Mouse (Mus musculus) liver, embryonic 14.5 days (tissue): Measurements from ENCODE around the gene Gm1604a. TPM values are rescaled to one million over a fixed set of nuclear protein-coding genes. Genes with fewer than 3 reads are reported as not detected.
"Not testable (repeated sequence)": the region's sequence is repeated elsewhere in the genome, so short reads cannot be mapped to it uniquely, and the experiment has no call there.

Source experiments
- ATAC-seq: fragments of 200-750 bp; cut with Nextera tagmentation; 2 replicates; pipeline ENCODE4 v1.8.0; 2017; ENCODE audit warnings: moderate number of reproducible peaks, mild to moderate bottlenecking, moderate library complexity; ENCODE audit not compliant: insufficient read depth
- DNase-seq, 3 experiments: peaks; one replicate each; pipeline ENCODE4 v3.0.0-alpha.2; 2012 to 2013; ENCODE audit warnings: low read depth in 3 of 3, low spot score in 3 of 3
- H3K27ac ChIP-seq: fragments of 300-500 bp; sonication (generic); 2 replicates; pipeline ENCODE4 v1.5.1; 2014; ENCODE audit warnings: moderate library complexity, mild to moderate bottlenecking, control low read depth, inconsistent platforms
- H3K27me3 ChIP-seq: fragments of 300-500 bp; sonication (generic); 2 replicates; pipeline ENCODE4 v1.6.1; 2014; ENCODE audit warnings: mild to moderate bottlenecking, low read length, moderate library complexity; ENCODE audit not compliant: control insufficient read depth, insufficient read depth
- H3K36me3 ChIP-seq: fragments of 300-500 bp; sonication (generic); replicated peaks from 2 replicates; pipeline ENCODE4 v1.6.1; 2014; ENCODE audit warnings: low read depth; ENCODE audit not compliant: control insufficient read depth, insufficient read depth
- H3K4me1 ChIP-seq, 2 experiments: fragments of 200-500 bp in 1 of 2; fragments of 300-500 bp in 1 of 2; sonication (generic) in 1 of 2; replicated peaks; 2 replicates each; pipeline ENCODE4 v1.6.1; 2012 to 2014; ENCODE audit warnings: antibody characterized with exemption in 1 of 2, inconsistent platforms in 1 of 2, low read length in 1 of 2; ENCODE audit not compliant: control insufficient read depth in 2 of 2, insufficient read depth in 2 of 2
- H3K4me2 ChIP-seq: fragments of 300-500 bp; sonication (generic); 2 replicates; pipeline ENCODE4 v1.6.1; 2014; ENCODE audit warnings: low read depth, mild to moderate bottlenecking, control low read depth, moderate library complexity
- H3K4me3 ChIP-seq, 2 experiments: fragments of 200-500 bp in 1 of 2; fragments of 300-500 bp in 1 of 2; sonication (generic) in 1 of 2; 2 replicates each; pipeline ENCODE4 v1.5.1; 2012 to 2014; ENCODE audit warnings: low read depth in 2 of 2, low read length in 2 of 2, mild to moderate bottlenecking in 2 of 2, control low read depth in 1 of 2, inconsistent platforms in 1 of 2, moderate library complexity in 1 of 2; ENCODE audit not compliant: insufficient read depth in 1 of 2
- H3K9ac ChIP-seq: fragments of 300-500 bp; sonication (generic); replicated peaks from 2 replicates; pipeline ENCODE4 v1.6.1; 2014; ENCODE audit warnings: mild to moderate bottlenecking, control low read depth, moderate library complexity
- H3K9me3 ChIP-seq: fragments of 300-500 bp; sonication (generic); 2 replicates; pipeline ENCODE4 v1.6.1; 2016; ENCODE audit warnings: low read length, mixed read lengths; ENCODE audit not compliant: control insufficient read depth
- WGBS: fragments of 180-500 bp; shearing (Covaris S2); extraction: QIAGEN DNeasy Blood & Tissue Kit; methylation state at CpG from one replicate; pipeline ENCODE4 v1.1.7; 2014; ENCODE audit not compliant: insufficient replicate concordance; 5-methylcytosine and 5-hydroxymethylcytosine counted together
- polyA plus RNA-seq, 2 experiments: library from polyadenylated mRNA; depleted of rRNA in 1 of 2; stranded (reverse) in 1 of 2; unstranded in 1 of 2; fragments of >200 nt; fragmentation: Nextera tagmentation in 1 of 2; extraction: Ambion mirVana in 1 of 2; gene quantifications; 2 replicates each; pipeline versions ENCODE4 v1.2.1 to v1.2.3; 2012 to 2014

The Gm1604a gene
- not detected in 2 replicates for polyA plus RNA-seq (2012; rRNA removed)
- polyA plus RNA-seq (2014; fragmentation: Nextera tagmentation; extraction: Ambion mirVana): 0.14 TPM in 1 of 2 replicates, not detected in the other

GRCm38 (mm10) chr17:7025257-7025656 lies at the start of gene Gm1604a:
Gene Gm1604a, plus strand, starts transcription at chr17:7025568.
- H3K4me3 ChIP-seq, H3K9me3 ChIP-seq, H3K4me2 ChIP-seq, H3K9ac ChIP-seq, H3K36me3 ChIP-seq, H3K27ac ChIP-seq, DNase-seq, ATAC-seq, H3K27me3 ChIP-seq, H3K4me1 ChIP-seq: not testable (repeated sequence)
- 38% methylated on average over 2 of the region's 14 CpGs for WGBS

- Histone ChIP-seq H3K4me3 (peak within 1 kb of the TSS; percentile 62 to 72), H3K9ac (peak within 1 kb of the TSS; percentile 65), H3K4me2 (peak within 1 kb of the TSS; percentile 69)
- H3K27ac ChIP-seq, H3K36me3 ChIP-seq, DNase-seq, H3K27me3 ChIP-seq, H3K9me3 ChIP-seq, H3K4me1 ChIP-seq: not testable (repeated sequence)
- 4% methylated on average over 37 of the region's 68 CpGs for WGBS
- ATAC-seq: peak; percentile 99
Observed at GRCm38 (mm10) chr17:6978287-6979248, 46.8 kb upstream of the Gm1604a start, which contains the start of gene Gm49721. Gene Gm49721, plus strand, starts transcription at chr17:6978904.

GRCm38 (mm10) chr17:6979380-6979779 lies 46.0 kb upstream of the Gm1604a start:
- Histone ChIP-seq H3K9ac (peak overlapping the region; percentile 65), H3K4me2 (peak overlapping the region; percentile 69), H3K4me3 (peak overlapping the region; percentile 62 to 72)
- not testable (repeated sequence) for H3K27ac ChIP-seq, H3K4me1 ChIP-seq, H3K36me3 ChIP-seq, DNase-seq, H3K9me3 ChIP-seq, ATAC-seq, H3K27me3 ChIP-seq
- 10% methylated on average over 4 of the region's 5 CpGs for WGBS

GRCm38 (mm10) chr17:6980144-6980543 lies 45.2 kb upstream of the Gm1604a start:
- not testable (repeated sequence) for H3K4me2 ChIP-seq, H3K27me3 ChIP-seq, H3K4me1 ChIP-seq, H3K9ac ChIP-seq, H3K9me3 ChIP-seq, DNase-seq, H3K27ac ChIP-seq, ATAC-seq, H3K4me3 ChIP-seq, H3K36me3 ChIP-seq
- 93% methylated on average over 5 of the region's 8 CpGs for WGBS

- DNase-seq, H3K27ac ChIP-seq, H3K4me1 ChIP-seq, H3K36me3 ChIP-seq, H3K9me3 ChIP-seq, H3K27me3 ChIP-seq, H3K4me3 ChIP-seq, H3K4me2 ChIP-seq, H3K9ac ChIP-seq, ATAC-seq: not testable (repeated sequence)
- WGBS: 76% methylated on average over 1 of the region's 1 CpGs
Observed at GRCm38 (mm10) chr17:6986118-6986517, 39.2 kb upstream of the Gm1604a start.

GRCm38 (mm10) chr17:6995504-6995903 lies 29.9 kb upstream of the Gm1604a start:
- WGBS: no CpG with 5 or more reads among the region's 6 CpGs

GRCm38 (mm10) chr17:6996826-6997225 lies 28.5 kb upstream of the Gm1604a start:
- 64% methylated on average over 8 of the region's 8 CpGs for WGBS
- H3K4me1 ChIP-seq, DNase-seq, ATAC-seq, H3K9me3 ChIP-seq, H3K4me2 ChIP-seq, H3K27ac ChIP-seq, H3K4me3 ChIP-seq, H3K27me3 ChIP-seq, H3K36me3 ChIP-seq, H3K9ac ChIP-seq: not testable (repeated sequence)

More at GRCm38 (mm10) chr17:6995504-6995903, 29.9 kb upstream of the Gm1604a start:
- not testable (repeated sequence) for H3K9me3 ChIP-seq, H3K4me2 ChIP-seq, H3K4me1 ChIP-seq, H3K27me3 ChIP-seq, H3K9ac ChIP-seq, H3K36me3 ChIP-seq, H3K4me3 ChIP-seq, DNase-seq, ATAC-seq, H3K27ac ChIP-seq
